ENCODE assay signal across 7 mouse cellular contexts in genomic region chr8:124897386-124898250, GRCm38 (mm10). TPM values are rescaled to one million over a fixed set of nuclear protein-coding genes. Genes with fewer than 3 reads are reported as not detected.
DNase-seq lines count a peak whose midpoint lies in the region; ATAC-seq and TF ChIP-seq lines count a peak whose summit lies in the region.

TSS of gene Exoc8 (minus strand) at chr8:124897705.
TSS of gene Sprtn (plus strand) at chr8:124897886.

- peak within 1 kb of the TSS; percentile 86 for H3K27ac ChIP-seq in embryonic facial prominence, embryonic 10.5 days (replicated peaks)
- peak within 1 kb of the TSS; percentile 86 for H3K27ac ChIP-seq in intestine, postnatal 0 days (ENCODE audit: low read depth, low read length)
- H3K27ac ChIP-seq in midbrain, embryonic 12.5 days (replicated peaks) = peak within 1 kb of the TSS; percentile 86
- H3K27ac ChIP-seq in small intestine, adult 2 months (ENCODE audit: insufficient read depth, low read depth, low read length) = peak within 1 kb of the TSS; percentile 79

- peak; percentile 80 for TF ChIP-seq POLR2A in small intestine, adult 2 months (IDR thresholded peaks at IDR 0.05; ENCODE audit: low read depth, low read length)

- peak; percentile 85 for ATAC-seq in intestine, postnatal 0 days
- ATAC-seq in midbrain, embryonic 12.5 days (ENCODE audit: low FRiP score, low read depth) = peak; percentile 89

- peak within 1 kb of the TSS; percentile 76 for H3K4me2 ChIP-seq in intestine, postnatal 0 days (replicated peaks; ENCODE audit: low read depth)
- peak within 1 kb of the TSS; percentile 98 for H3K4me2 ChIP-seq in midbrain, embryonic 12.5 days (replicated peaks)

- TF ChIP-seq CTCF in intestine, postnatal 0 days (IDR thresholded peaks at IDR 0.05; ENCODE audit: low read depth) = no peak
- TF ChIP-seq CTCF in small intestine, adult 2 months (IDR thresholded peaks at IDR 0.05; ENCODE audit: extremely low read depth, insufficient read length, insufficient replicate concordance, low read depth, low read length) = no peak

- peak within 1 kb of the TSS; percentile 87 for H3K9ac ChIP-seq in intestine, postnatal 0 days (ENCODE audit: low read depth, low read length)
- peak within 1 kb of the TSS; percentile 86 for H3K9ac ChIP-seq in midbrain, embryonic 12.5 days (replicated peaks)

- under 1% methylated on average over 114 of the region's 114 CpGs for WGBS in embryonic facial prominence, embryonic 10.5 days
- WGBS in intestine, postnatal 0 days = under 1% methylated on average over 109 of the region's 114 CpGs
- WGBS in midbrain, embryonic 12.5 days = under 1% methylated on average over 114 of the region's 114 CpGs
- under 1% methylated on average over 114 of the region's 114 CpGs for WGBS in small intestine, adult 2 months

- H3K36me3 ChIP-seq in embryonic facial prominence, embryonic 10.5 days (replicated peaks) = peaks cover 57% of the 10 kb centered on the region
- peaks cover 41% of the 10 kb centered on the region for H3K36me3 ChIP-seq in intestine, postnatal 0 days (ENCODE audit: control insufficient read depth, insufficient read depth)
- peaks cover 53% of the 10 kb centered on the region for H3K36me3 ChIP-seq in midbrain, embryonic 12.5 days
- H3K36me3 ChIP-seq in small intestine, adult 2 months (ENCODE audit: control insufficient read depth, insufficient read depth, low read length) = peaks cover 36% of the 10 kb centered on the region

- H3K27me3 ChIP-seq in embryonic facial prominence, embryonic 10.5 days (replicated peaks; ENCODE audit: low read depth, poor library complexity, severe bottlenecking) = no peaks in the 10 kb centered on the region
- no peaks in the 10 kb centered on the region for H3K27me3 ChIP-seq in intestine, postnatal 0 days (replicated peaks; ENCODE audit: control insufficient read depth, insufficient read depth, low read length)
- H3K27me3 ChIP-seq in midbrain, embryonic 12.5 days = no peaks in the 10 kb centered on the region
- no peaks in the 10 kb centered on the region for H3K27me3 ChIP-seq in small intestine, adult 2 months (ENCODE audit: control insufficient read depth, insufficient read depth, low read length)

- peak within 1 kb of the TSS; percentile 98 for H3K4me3 ChIP-seq in embryonic facial prominence, embryonic 10.5 days
- H3K4me3 ChIP-seq in intestine, postnatal 0 days (ENCODE audit: low read depth, low read length) = peak within 1 kb of the TSS; percentile 83
- H3K4me3 ChIP-seq in midbrain, embryonic 12.5 days = peak within 1 kb of the TSS; percentile 98
- H3K4me3 ChIP-seq in small intestine, adult 2 months (ENCODE audit: low read depth, low read length) = peak within 1 kb of the TSS; percentile 81

- intact Hi-C loops in left cerebral cortex, postnatal 4 days (cut with DNase I) = loop anchor here (5.0 to 10.0 kb wide), 2 partner anchors 50 to 117 kb away; partner anchors contain the start of genes Egln1 and Tsnax

- H3K4me1 ChIP-seq in embryonic facial prominence, embryonic 10.5 days = peaks cover 39% of the 10 kb centered on the region
- no peaks in the 10 kb centered on the region for H3K4me1 ChIP-seq in intestine, postnatal 0 days (replicated peaks; ENCODE audit: control insufficient read depth, insufficient read depth, low read length)
- peaks cover 31% of the 10 kb centered on the region for H3K4me1 ChIP-seq in midbrain, embryonic 12.5 days
- peaks cover 19% of the 10 kb centered on the region for H3K4me1 ChIP-seq in small intestine, adult 2 months (ENCODE audit: control insufficient read depth, insufficient read depth, insufficient read length, low read length)

- no peaks in the 10 kb centered on the region for H3K9me3 ChIP-seq in embryonic facial prominence, embryonic 10.5 days
- no peaks in the 10 kb centered on the region for H3K9me3 ChIP-seq in intestine, postnatal 0 days (ENCODE audit: control insufficient read depth)
- no peaks in the 10 kb centered on the region for H3K9me3 ChIP-seq in midbrain, embryonic 12.5 days

- DNase-seq in adrenal gland, postnatal 10 days = peak; percentile 99
- DNase-seq in embryonic facial prominence, embryonic 10.5 days (ENCODE audit: low spot score) = peak; percentile 98
- peak; percentile 38 for DNase-seq in gonadal fat pad, adult 2 months (ENCODE audit: low read depth)
- DNase-seq in left cerebral cortex, postnatal 4 days = peak; percentile 98

RNA-seq across cellular contexts. Expression of gene Exoc8, which starts in this region (rescaled TPM):
- 10 to 100 TPM; 21.0 to 21.1 TPM for total RNA-seq in adrenal gland, postnatal 10 days (2021)
- 8.5 and 8.7 TPM in 2 replicates for polyA plus RNA-seq in embryonic facial prominence, embryonic 10.5 days (2016; fragmentation: Nextera tagmentation; extraction: Ambion mirVana)
- 8.7 and 12.4 TPM in 2 replicates for polyA plus RNA-seq in gonadal fat pad, adult 2 months (2012; rRNA removed)
- 4.7 and 5.4 TPM in 2 replicates for polyA plus RNA-seq in intestine, postnatal 0 days (2015; fragmentation: Nextera tagmentation; extraction: Ambion mirVana)
- 10 to 100 TPM; 32.8 to 33.8 TPM for total RNA-seq in left cerebral cortex, postnatal 4 days (2021)
- polyA plus RNA-seq in midbrain, embryonic 12.5 days (2016; fragmentation: Nextera tagmentation; extraction: Ambion mirVana) = 15.4 and 18.1 TPM in 2 replicates
- polyA plus RNA-seq in small intestine, adult 2 months (2012; rRNA removed) = 7.0 and 9.1 TPM in 2 replicates

RNA-seq across cellular contexts. Expression of gene Sprtn, which starts in this region (rescaled TPM):
- total RNA-seq in adrenal gland, postnatal 10 days (2021) = 10 to 100 TPM; 20.2 to 21.3 TPM
- 9.5 and 10.3 TPM in 2 replicates for polyA plus RNA-seq in embryonic facial prominence, embryonic 10.5 days (2016; fragmentation: Nextera tagmentation; extraction: Ambion mirVana)
- 14.8 and 16.2 TPM in 2 replicates for polyA plus RNA-seq in gonadal fat pad, adult 2 months (2012; rRNA removed)
- 4.5 and 4.7 TPM in 2 replicates for polyA plus RNA-seq in intestine, postnatal 0 days (2015; fragmentation: Nextera tagmentation; extraction: Ambion mirVana)
- 10 to 100 TPM; 17.2 to 17.6 TPM for total RNA-seq in left cerebral cortex, postnatal 4 days (2021)
- polyA plus RNA-seq in midbrain, embryonic 12.5 days (2016; fragmentation: Nextera tagmentation; extraction: Ambion mirVana) = 17.4 and 17.8 TPM in 2 replicates
- 4.2 and 9.0 TPM in 2 replicates for polyA plus RNA-seq in small intestine, adult 2 months (2012; rRNA removed)

Comparison
In these comparisons a context has a peak if more than half of its experiments do, and no peak if none do; other contexts are left out.
1. Peak in every context shown above with its lines: DNase-seq, ATAC-seq, H3K4me3 ChIP-seq and H3K27ac ChIP-seq.
2. DNase-seq: peak in every context shown above with its lines; median percentile 99 in adrenal gland, postnatal 10 days; 98 in embryonic facial prominence, embryonic 10.5 days; 98 in left cerebral cortex, postnatal 4 days; 38 in gonadal fat pad, adult 2 months.